In genomic region chr8:94810153-94810552, GRCm38 (mm10) we compare ENCODE assay signal across 23 mouse cellular contexts. TPM values are rescaled to one million over a fixed set of nuclear protein-coding genes. Genes with fewer than 3 reads are reported as not detected.
DNase-seq lines count a peak whose midpoint lies in the region; ATAC-seq lines count a peak whose summit lies in the region.
"Had no signal": no experiment of that assay in that cellular context is flagged by ENCODE, and none has a peak within 500 bp of the region (broad histone marks: within the 10 kb centered on the region; RNA-seq: fewer than 3 reads in every experiment).

Gene Ccl17, plus strand, starts transcription at chr8:94810453.

- no peak within 1 kb of the TSS for H3K9ac ChIP-seq in liver, embryonic 15.5 days
- no peak within 1 kb of the TSS for H3K9ac ChIP-seq in liver, embryonic 11.5 days (ENCODE audit: low read depth, low read length)
- H3K9ac ChIP-seq: embryonic facial prominence, embryonic 12.5 days; forebrain, embryonic 15.5 days; heart, embryonic 15.5 days had no signal

- DNase-seq in left cerebral cortex, postnatal 14 days (ENCODE audit: low spot score in 2 of 2) = no peak
- DNase-seq in left cerebral cortex, postnatal 25 days (ENCODE audit: low spot score in 2 of 2) = no peak
- no peak for DNase-seq in liver, embryonic 11.5 days (ENCODE audit: low spot score)
- no peak for DNase-seq in thymus, postnatal 0 days (ENCODE audit: low spot score)
- DNase-seq in thymus, postnatal 14 days = no peak
- DNase-seq in embryo, embryonic 10 days (ENCODE audit: low spot score) = no peak
- DNase-seq: adrenal gland, postnatal 10 days; cerebellum, adult 11 months; cerebellum, adult 8-10 months; cerebellum, postnatal 14 days; gastrocnemius, postnatal 10 days; heart, adult 2 months; heart, postnatal 14 days had no signal

- 29% methylated on average over 3 of the region's 3 CpGs for WGBS in liver, embryonic 15.5 days (ENCODE audit: insufficient replicate concordance)
- WGBS in liver, embryonic 11.5 days = 38% methylated on average over 3 of the region's 3 CpGs

- H3K4me2 ChIP-seq in liver, embryonic 15.5 days = no peak within 1 kb of the TSS
- H3K4me2 ChIP-seq in liver, embryonic 11.5 days = no peak within 1 kb of the TSS
- H3K4me2 ChIP-seq: embryonic facial prominence, embryonic 12.5 days; forebrain, embryonic 15.5 days; heart, embryonic 11.5 days; heart, embryonic 15.5 days had no signal

- no peaks in the 10 kb centered on the region for H3K36me3 ChIP-seq in liver, embryonic 15.5 days (replicated peaks)
- H3K36me3 ChIP-seq in liver, embryonic 11.5 days (ENCODE audit: control insufficient read depth, insufficient read depth, low read length) = no peaks in the 10 kb centered on the region
- H3K36me3 ChIP-seq: embryonic facial prominence, embryonic 12.5 days; forebrain, embryonic 15.5 days; heart, embryonic 15.5 days had no signal

- intact Hi-C loops in left cerebral cortex, postnatal 14 days (cut with DNase I) = loop anchor here (5.0 to 10.0 kb wide), 2 partner anchors 38 to 215 kb away; partner anchors contain the start of gene Cx3cl1
- intact Hi-C loops in left cerebral cortex, postnatal 25 days (cut with DNase I) = loop anchor here (2.0 kb wide), 1 partner anchor 37 kb away; the partner anchor contains the start of gene Cx3cl1

- no peaks in the 10 kb centered on the region for H3K9me3 ChIP-seq in liver, embryonic 15.5 days (replicated peaks)
- H3K9me3 ChIP-seq in liver, embryonic 11.5 days (ENCODE audit: control insufficient read depth, low read length) = no peaks in the 10 kb centered on the region
- H3K9me3 ChIP-seq: embryonic facial prominence, embryonic 12.5 days; forebrain, embryonic 15.5 days; heart, embryonic 15.5 days had no signal

- H3K4me1 ChIP-seq in liver, embryonic 15.5 days (replicated peaks) = peaks cover 35% of the 10 kb centered on the region
- peaks cover 10% of the 10 kb centered on the region for H3K4me1 ChIP-seq in liver, embryonic 11.5 days (replicated peaks; ENCODE audit: control insufficient read depth, insufficient read depth, low read length)
- H3K4me1 ChIP-seq: embryonic facial prominence, embryonic 12.5 days had no signal

- ATAC-seq in liver, embryonic 15.5 days (ENCODE audit: insufficient read depth) = no peak
- no peak for ATAC-seq in liver, embryonic 11.5 days (replicated peaks; ENCODE audit: low FRiP score)
- 0 out of 2 replicates have a peak, but pooled peaks have one; percentile 31 for ATAC-seq in megakaryocyte, adult 5-6 weeks (ENCODE audit: poor library complexity, severe bottlenecking)
- ATAC-seq: forebrain, embryonic 15.5 days had no signal

- H3K27ac ChIP-seq in liver, embryonic 15.5 days (replicated peaks) = 0 out of 2 replicates have a peak within 1 kb of the TSS, but pooled peaks have one; percentile 14
- no peak within 1 kb of the TSS for H3K27ac ChIP-seq in liver, embryonic 11.5 days (ENCODE audit: low read depth, low read length)
- H3K27ac ChIP-seq: embryonic facial prominence, embryonic 12.5 days; forebrain, embryonic 15.5 days; heart, adult 2 months; heart, embryonic 15.5 days had no signal

- H3K27me3 ChIP-seq in liver, embryonic 15.5 days = peaks cover 16% of the 10 kb centered on the region
- no peaks in the 10 kb centered on the region for H3K27me3 ChIP-seq in liver, embryonic 11.5 days (replicated peaks; ENCODE audit: control insufficient read depth, insufficient read depth, low read length)
- H3K27me3 ChIP-seq: embryonic facial prominence, embryonic 12.5 days; forebrain, embryonic 15.5 days had no signal

- no peak within 1 kb of the TSS for H3K4me3 ChIP-seq in liver, embryonic 15.5 days (replicated peaks)
- no peak within 1 kb of the TSS for H3K4me3 ChIP-seq in liver, embryonic 11.5 days (ENCODE audit: low read depth, low read length)
- H3K4me3 ChIP-seq: embryonic facial prominence, embryonic 12.5 days; forebrain, embryonic 15.5 days; heart, adult 2 months; heart, embryonic 15.5 days had no signal

RNA-seq across cellular contexts. Expression of gene Ccl17, which starts in this region (rescaled TPM):
- 10 to 100 TPM; 17.7 to 18.3 TPM for total RNA-seq in left cerebral cortex, postnatal 14 days (2021)
- 1 to 10 TPM; 8.6 to 9.3 TPM for total RNA-seq in left cerebral cortex, postnatal 25 days (2021)
- not detected in 2 replicates for polyA plus RNA-seq in liver, embryonic 15.5 days (2015; fragmentation: Nextera tagmentation; extraction: Ambion mirVana)
- polyA plus RNA-seq in liver, embryonic 11.5 days (2014; fragmentation: Nextera tagmentation; extraction: Ambion mirVana) = 0.62 and 1.3 TPM in 2 replicates
- 23.8 and 28.6 TPM in 2 replicates for polyA plus RNA-seq in thymus, postnatal 0 days (2015; fragmentation: Nextera tagmentation; extraction: Ambion mirVana)
- 2.4 TPM in 1 of 2 replicates, not detected in the other for total RNA-seq in megakaryocyte, adult 5-6 weeks (2015)
- 1.4 TPM in 1 of 2 replicates, not detected in the other for total RNA-seq in megakaryocyte, adult 5-6 weeks (2017)
- total RNA-seq: gastrocnemius, postnatal 10 days; gastrocnemius, postnatal 4 days; heart, adult 2 months; heart, postnatal 14 days; hematopoietic stem cell, adult 5-6 weeks had no signal
- polyA plus RNA-seq: brain, embryonic 14.5 days; embryonic facial prominence, embryonic 12.5 days; forebrain, embryonic 11.5 days had no signal

Comparison
In these comparisons a context has a peak if more than half of its experiments do, and no peak if none do; other contexts are left out.
1. RNA of gene Ccl17 (polyA plus RNA-seq): 23.8 to 28.6 TPM in thymus, postnatal 0 days; 0.62 to 1.3 TPM in liver, embryonic 11.5 days and not detected in liver, embryonic 15.5 days; every median in the first group is over 10 times any median in the second.